Mouse (Mus musculus) hematopoietic stem cell, adult 5-6 weeks (primary cell): ENCODE results near the gene Eno3. TPM values are rescaled to one million over a fixed set of nuclear protein-coding genes. Genes with fewer than 3 reads are reported as not detected.
A peak's percentile ranks its signal among the peaks of the same experiment; 100 is the strongest.

Experiments
- ATAC-seq, 2 experiments: fragments of 125-278 bp in 1 of 2; replicated peaks in 1 of 2; 2 replicates each; pipeline ENCODE4 v1.8.0; 2016 to 2017; ENCODE audit warnings: inconsistent platforms in 2 of 2, mild to moderate bottlenecking in 2 of 2, moderate number of reproducible peaks in 2 of 2, low read depth in 1 of 2, moderate TSS enrichment in 1 of 2; ENCODE audit not compliant: low FRiP score in 2 of 2, poor library complexity in 2 of 2, severe bottlenecking in 2 of 2, insufficient read depth in 1 of 2, low TSS enrichment in 1 of 2
- total RNA-seq: library from RNA; stranded (forward); fragments of 172-1452, 232-1000 nt; gene quantifications from 2 replicates; pipeline ENCODE4 v1.2.3, GENCODE M21; 2017

The Eno3 gene
- total RNA-seq, result 8.4 and 10.6 TPM in 2 replicates

DNA sequence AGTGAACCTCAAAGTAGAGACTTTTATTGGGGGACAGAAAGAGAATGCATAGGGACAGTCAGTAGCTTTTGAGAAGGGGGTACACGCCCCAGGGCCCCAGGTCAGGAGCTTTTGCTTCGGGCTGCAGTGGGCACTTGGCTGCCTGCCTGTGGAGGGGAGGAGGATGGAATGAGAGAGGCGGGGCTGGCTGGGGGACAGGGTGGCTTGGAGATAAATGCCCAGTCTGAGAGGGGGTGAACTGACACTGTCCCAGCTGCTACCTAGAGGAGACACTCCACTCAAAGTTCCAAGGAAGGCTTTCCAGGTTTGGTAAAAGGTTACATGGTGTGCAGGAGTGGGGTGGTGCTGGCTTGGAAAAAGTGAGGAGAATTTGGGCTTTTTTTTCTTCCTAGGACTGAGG lies at the start of gene Eno3:
Gene Eno3 (plus strand): TSS at position 239 of the 400 bp plus-strand sequence.
- no peak for ATAC-seq

- ATAC-seq, result no peak
These were observed 49.4 kb upstream of the Eno3 start for GRCm38 (mm10) chr11:70607611-70608010.

- ATAC-seq, result no peak
These were observed 48.5 kb upstream of the Eno3 start for GRCm38 (mm10) chr11:70608381-70609066.

DNA sequence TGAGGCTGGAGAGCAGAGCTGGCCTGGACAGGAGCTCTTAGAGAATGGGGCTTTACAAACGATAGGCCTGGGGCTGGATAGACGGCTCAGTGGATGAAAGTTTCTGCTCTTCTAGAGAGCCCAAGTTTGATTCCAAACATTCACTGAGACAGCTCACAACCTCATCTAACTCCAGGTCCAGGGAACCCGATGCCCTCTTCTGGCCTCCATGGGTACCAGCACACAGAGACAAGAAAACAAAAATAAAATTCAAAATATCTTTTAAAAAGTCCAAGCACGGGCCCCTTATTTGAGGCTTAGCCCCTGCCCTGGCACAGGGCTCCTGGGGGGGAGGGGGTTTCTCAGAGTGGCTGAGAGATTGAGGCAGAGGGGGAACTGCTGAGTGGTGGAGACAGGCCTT lies 46.2 kb upstream of the Eno3 start:
- ATAC-seq, result no peak

- no peak for ATAC-seq
These were observed 44.5 kb upstream of the Eno3 start for GRCm38 (mm10) chr11:70612505-70612904.

DNA sequence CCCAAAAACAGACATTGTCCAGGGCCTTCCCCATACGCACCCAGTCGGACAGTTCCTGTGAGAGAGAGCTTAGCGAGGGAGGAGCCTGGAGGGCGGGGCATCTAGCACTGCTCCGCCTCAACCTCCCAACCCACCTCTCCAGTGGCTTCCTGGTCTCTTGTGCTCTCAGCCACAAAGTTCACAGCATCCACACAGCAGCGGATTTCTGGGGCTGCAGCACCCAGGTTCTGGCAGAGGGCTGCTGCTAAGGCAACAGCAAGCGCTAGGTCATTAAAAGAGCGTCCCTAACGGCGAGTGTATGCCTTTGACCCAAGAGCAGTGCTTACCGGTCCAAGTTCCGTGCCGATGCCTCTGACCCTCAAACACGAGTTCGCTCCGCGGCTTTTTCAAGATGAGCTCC lies 41.9 kb upstream of the Eno3 start:
- ATAC-seq, result peak; percentile 84 to 91

DNA sequence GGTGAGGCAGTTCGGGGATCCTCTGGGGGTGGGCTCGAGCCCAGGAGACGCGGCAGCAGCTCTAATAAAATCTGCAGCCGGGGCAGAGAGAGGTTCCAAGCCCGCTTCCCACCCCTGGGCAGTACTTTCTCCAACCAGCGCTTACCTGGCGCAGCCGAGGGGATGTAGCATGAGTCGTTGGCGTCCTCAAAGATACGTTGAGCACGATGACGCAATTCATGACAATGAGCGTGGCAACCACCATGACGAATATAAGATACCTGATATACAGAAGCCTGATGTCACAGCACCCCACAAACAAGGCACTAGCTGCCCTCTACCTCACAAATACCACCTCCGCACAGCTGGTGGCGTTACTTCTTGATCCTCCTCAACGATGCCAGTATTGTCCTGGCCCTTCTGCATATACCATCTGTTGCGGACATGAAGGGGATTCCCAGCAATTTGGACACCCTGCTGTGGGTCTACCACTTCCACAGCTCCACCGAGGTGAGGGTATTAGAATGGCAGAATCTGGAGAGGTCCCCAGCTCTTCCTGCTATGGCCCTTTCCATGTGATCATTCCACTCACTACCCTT lies 41.4 kb upstream of the Eno3 start, which contains the start of gene 4930544D05Rik:
Gene 4930544D05Rik (plus strand): TSS at position 333 of the 578 bp plus-strand sequence.
- 0 out of 4 replicates have a peak, but pooled peaks have one; percentile 19 for ATAC-seq

GRCm38 (mm10) chr11:70619101-70619500 lies 37.9 kb upstream of the Eno3 start, which contains the start of gene Chrne:
Gene Chrne, minus strand, starts transcription at chr11:70619216.
- no peak for ATAC-seq

- ATAC-seq, result peak; percentile 37 to 59; a peak in 3 of 4 replicates
These were observed 34.8 kb upstream of the Eno3 start for GRCm38 (mm10) chr11:70621972-70622814.

- no peak for ATAC-seq
These were observed 33.8 kb upstream of the Eno3 start for GRCm38 (mm10) chr11:70623053-70623742.

- 0 out of 4 replicates have a peak, but pooled peaks of 1 of the 2 experiments have one; percentile 27 for ATAC-seq
These were observed 31.5 kb upstream of the Eno3 start for GRCm38 (mm10) chr11:70625473-70625872.

DNA sequence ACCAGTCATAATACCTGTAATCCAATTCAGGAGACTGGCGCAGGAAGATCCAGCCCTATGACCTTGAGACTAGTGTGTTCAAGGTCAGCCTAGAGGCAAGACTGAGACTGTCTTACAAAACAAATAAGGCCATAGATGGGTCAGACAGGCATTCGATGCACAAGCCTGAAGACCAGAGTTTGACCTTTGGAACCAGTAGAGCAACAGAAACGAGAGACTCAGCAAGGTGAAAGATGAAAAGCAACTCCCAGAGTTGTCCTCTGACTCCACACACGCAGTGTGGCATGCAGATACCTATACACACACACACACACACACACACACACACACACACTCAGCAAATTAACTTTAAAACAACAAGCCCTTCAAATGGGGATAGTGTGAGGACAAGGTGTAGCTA lies 30.1 kb upstream of the Eno3 start:
- ATAC-seq, result no peak

DNA sequence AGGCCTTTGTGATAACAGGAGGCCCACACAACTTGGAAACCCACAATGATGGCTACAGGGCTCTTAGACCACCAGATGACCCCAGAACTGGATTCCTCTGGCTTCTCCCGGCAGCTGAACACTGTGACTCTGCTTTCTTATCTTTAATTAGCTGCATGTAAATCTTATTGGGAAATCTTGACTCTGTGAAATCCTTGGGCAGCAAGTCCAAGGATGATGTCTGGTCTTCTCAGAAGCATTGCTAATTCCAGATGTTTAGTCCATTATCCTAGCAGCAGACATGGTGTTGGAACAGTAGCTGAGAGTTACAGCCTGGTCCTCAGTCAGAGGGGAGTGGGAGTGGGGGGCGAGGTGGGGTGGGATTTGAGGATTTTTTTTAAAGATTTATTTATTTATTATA lies 28.6 kb upstream of the Eno3 start:
- no peak for ATAC-seq

GRCm38 (mm10) chr11:70629557-70629956 lies 27.4 kb upstream of the Eno3 start:
- ATAC-seq, result peak in 1 of 2 experiments; percentile 45; a peak in 1 of 4 replicates

DNA sequence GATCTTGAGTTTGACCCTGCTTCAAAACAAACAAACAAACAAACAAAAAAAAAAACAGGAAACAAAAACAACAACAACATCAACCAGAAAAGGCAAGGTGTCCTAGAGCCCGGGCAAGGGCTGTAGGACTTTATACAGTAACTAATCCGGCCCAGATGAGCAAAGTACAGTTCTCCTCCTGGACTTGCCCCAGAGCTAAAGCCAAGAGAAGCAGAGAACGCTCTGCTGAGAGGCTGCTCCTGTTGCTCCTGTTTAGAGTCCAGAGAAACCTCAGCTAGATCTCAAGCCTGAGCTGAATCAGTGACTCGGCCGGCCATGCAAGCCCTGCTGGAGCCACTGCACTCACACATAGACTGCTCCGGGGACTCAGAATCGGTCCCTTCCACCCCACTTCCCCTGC lies 26.9 kb upstream of the Eno3 start:
- ATAC-seq, result no peak

- no peak for ATAC-seq
These were observed 21.4 kb upstream of the Eno3 start for GRCm38 (mm10) chr11:70635601-70636000.

DNA sequence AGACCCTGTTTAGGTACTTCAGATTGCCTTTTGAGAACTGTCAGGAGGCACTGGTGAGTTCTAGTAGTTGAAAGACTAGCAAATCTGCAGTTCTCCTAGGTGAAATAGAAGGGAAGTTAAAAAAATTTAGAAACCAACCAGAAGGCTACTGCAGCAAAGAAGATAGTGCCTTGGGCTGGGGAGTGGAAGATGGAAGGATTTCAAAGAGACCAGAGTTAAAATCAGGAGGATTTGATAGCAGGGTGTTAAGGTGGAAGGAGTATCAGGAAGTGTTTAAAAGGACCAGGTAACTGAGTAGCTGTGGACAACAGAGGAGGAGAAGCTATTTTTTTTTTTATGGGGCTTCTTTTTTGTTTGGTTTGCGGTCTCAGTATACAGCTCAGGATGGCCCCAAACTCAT lies 19.2 kb upstream of the Eno3 start:
- ATAC-seq, result no peak
